Mouse (Mus musculus): ENCODE results near the gene Pik3ap1. TPM values are rescaled to one million over a fixed set of nuclear protein-coding genes. Genes with fewer than 3 reads are reported as not detected.

Gene Pik3ap1
- total and polyA plus RNA-seq, 3 experiments = 0.07 to 0.16 TPM; not detected in 1

GRCm38 (mm10) chr19:41366192-41366853 is 18.6 kb downstream of the Pik3ap1 start:
- H3K9me3 ChIP-seq (replicated peaks) = no peaks in the 10 kb centered on the region
- DNase-seq (ENCODE audit: low spot score) = no peak
- no peaks in the 10 kb centered on the region for H3K4me1 ChIP-seq (ENCODE audit: insufficient read depth, low read depth, low read length)
- H3K36me3 ChIP-seq (replicated peaks) = no peaks in the 10 kb centered on the region
- ATAC-seq (ENCODE audit: extremely low read depth, insufficient number of reproducible peaks, low FRiP score, poor library complexity, severe bottlenecking) = no peak
- TF ChIP-seq GATA2 (IDR thresholded peaks at IDR 0.05; ENCODE audit: borderline replicate concordance, low read depth, low read length) = no peak
- TF ChIP-seq POLR2AphosphoS5 (IDR thresholded peaks at IDR 0.05; ENCODE audit: insufficient replicate concordance, low read depth, low read length) = no peak
- TF ChIP-seq TAL1 (conservative IDR thresholded peaks at IDR 0.05; ENCODE audit: low read depth, low read length) = no peak
- TF ChIP-seq CTCF (IDR thresholded peaks at IDR 0.05; ENCODE audit: low read depth, low read length) = no peak
- no peak for TF ChIP-seq GATA1 (IDR thresholded peaks at IDR 0.05; ENCODE audit: borderline replicate concordance, low read length)
- 0 out of 2 replicates have a peak, but pooled peaks cover 10% of the 10 kb centered on the region for H3K27me3 ChIP-seq (ENCODE audit: insufficient read depth, low read length)
- H3K4me3 ChIP-seq (ENCODE audit: low read depth, low read length) = no peak overlapping the region

- ATAC-seq (ENCODE audit: extremely low read depth, insufficient number of reproducible peaks, low FRiP score, poor library complexity, severe bottlenecking) = no peak
- Histone ChIP-seq H3K27me3 (ENCODE audit: insufficient read depth, low read length) (peaks cover 10% of the 10 kb centered on the region; the same call in 1 of the 2 replicates), H3K4me1 (ENCODE audit: insufficient read depth, low read depth, low read length) (no peaks in the 10 kb centered on the region), H3K9me3 (replicated peaks) (no peaks in the 10 kb centered on the region), H3K4me3 (ENCODE audit: low read depth, low read length) (no peak overlapping the region), H3K36me3 (replicated peaks) (no peaks in the 10 kb centered on the region)
- no peak for DNase-seq (ENCODE audit: low spot score)
- no peak for TF ChIP-seq GATA2 (IDR thresholded peaks at IDR 0.05; ENCODE audit: borderline replicate concordance, low read depth, low read length)
- no peak for TF ChIP-seq POLR2AphosphoS5 (IDR thresholded peaks at IDR 0.05; ENCODE audit: insufficient replicate concordance, low read depth, low read length)
Observed at GRCm38 (mm10) chr19:41365570-41365969, 19.3 kb downstream of the Pik3ap1 start.

GRCm38 (mm10) chr19:41364509-41364908 is 20.4 kb downstream of the Pik3ap1 start:
- Histone ChIP-seq H3K4me3 (ENCODE audit: low read depth, low read length) (no peak overlapping the region), H3K36me3 (replicated peaks) (no peaks in the 10 kb centered on the region), H3K9me3 (replicated peaks) (no peaks in the 10 kb centered on the region), H3K27me3 (ENCODE audit: insufficient read depth, low read length) (peaks cover 16% of the 10 kb centered on the region; the same call in 1 of the 2 replicates), H3K4me1 (ENCODE audit: insufficient read depth, low read depth, low read length) (no peaks in the 10 kb centered on the region)
- ATAC-seq (ENCODE audit: extremely low read depth, insufficient number of reproducible peaks, low FRiP score, poor library complexity, severe bottlenecking) (no peak), DNase-seq (ENCODE audit: low spot score) (no peak)
- no peak for TF ChIP-seq CTCF (IDR thresholded peaks at IDR 0.05; ENCODE audit: low read depth, low read length)
- no peak for TF ChIP-seq TAL1 (conservative IDR thresholded peaks at IDR 0.05; ENCODE audit: low read depth, low read length)
- no peak for TF ChIP-seq POLR2AphosphoS5 (IDR thresholded peaks at IDR 0.05; ENCODE audit: insufficient replicate concordance, low read depth, low read length)
- TF ChIP-seq GATA2 (IDR thresholded peaks at IDR 0.05; ENCODE audit: borderline replicate concordance, low read depth, low read length) = no peak
- TF ChIP-seq GATA1 (IDR thresholded peaks at IDR 0.05; ENCODE audit: borderline replicate concordance, low read length) = no peak

GRCm38 (mm10) chr19:41362963-41363362 is 21.9 kb downstream of the Pik3ap1 start:
- H3K36me3 ChIP-seq (replicated peaks) = no peaks in the 10 kb centered on the region
- H3K4me1 ChIP-seq (ENCODE audit: insufficient read depth, low read depth, low read length) = no peaks in the 10 kb centered on the region
- no peak overlapping the region for H3K4me3 ChIP-seq (ENCODE audit: low read depth, low read length)
- TF ChIP-seq GATA1 (IDR thresholded peaks at IDR 0.05; ENCODE audit: borderline replicate concordance, low read length) (no peak), TAL1 (conservative IDR thresholded peaks at IDR 0.05; ENCODE audit: low read depth, low read length) (no peak), GATA2 (IDR thresholded peaks at IDR 0.05; ENCODE audit: borderline replicate concordance, low read depth, low read length) (no peak), CTCF (IDR thresholded peaks at IDR 0.05; ENCODE audit: low read depth, low read length) (no peak), POLR2AphosphoS5 (IDR thresholded peaks at IDR 0.05; ENCODE audit: insufficient replicate concordance, low read depth, low read length) (no peak)
- DNase-seq (ENCODE audit: low spot score) = no peak
- no peaks in the 10 kb centered on the region for H3K9me3 ChIP-seq (replicated peaks)
- peaks cover 14% of the 10 kb centered on the region; the same call in 1 of the 2 replicates for H3K27me3 ChIP-seq (ENCODE audit: insufficient read depth, low read length)
- no peak for ATAC-seq (ENCODE audit: extremely low read depth, insufficient number of reproducible peaks, low FRiP score, poor library complexity, severe bottlenecking)

- no peak overlapping the region for H3K4me3 ChIP-seq (ENCODE audit: low read depth, low read length)
- no peaks in the 10 kb centered on the region for H3K36me3 ChIP-seq (replicated peaks)
- H3K4me1 ChIP-seq (ENCODE audit: insufficient read depth, low read depth, low read length) = no peaks in the 10 kb centered on the region
- no peak for ATAC-seq (ENCODE audit: extremely low read depth, insufficient number of reproducible peaks, low FRiP score, poor library complexity, severe bottlenecking)
- H3K9me3 ChIP-seq (replicated peaks) = no peaks in the 10 kb centered on the region
- no peak for DNase-seq (ENCODE audit: low spot score)
- peaks cover 6% of the 10 kb centered on the region; the same call in 1 of the 2 replicates for H3K27me3 ChIP-seq (ENCODE audit: insufficient read depth, low read length)
- TF ChIP-seq GATA2 (IDR thresholded peaks at IDR 0.05; ENCODE audit: borderline replicate concordance, low read depth, low read length) (no peak), TAL1 (conservative IDR thresholded peaks at IDR 0.05; ENCODE audit: low read depth, low read length) (no peak), CTCF (IDR thresholded peaks at IDR 0.05; ENCODE audit: low read depth, low read length) (no peak), GATA1 (IDR thresholded peaks at IDR 0.05; ENCODE audit: borderline replicate concordance, low read length) (no peak), POLR2AphosphoS5 (IDR thresholded peaks at IDR 0.05; ENCODE audit: insufficient replicate concordance, low read depth, low read length) (no peak)
Observed at GRCm38 (mm10) chr19:41360459-41360858, 24.4 kb downstream of the Pik3ap1 start.

- no peaks in the 10 kb centered on the region for H3K27me3 ChIP-seq (ENCODE audit: insufficient read depth, low read length)
- no peaks in the 10 kb centered on the region for H3K9me3 ChIP-seq (replicated peaks)
- H3K4me1 ChIP-seq (ENCODE audit: insufficient read depth, low read depth, low read length) = no peaks in the 10 kb centered on the region
- no peak for TF ChIP-seq POLR2AphosphoS5 (IDR thresholded peaks at IDR 0.05; ENCODE audit: insufficient replicate concordance, low read depth, low read length)
- no peak for ATAC-seq (ENCODE audit: extremely low read depth, insufficient number of reproducible peaks, low FRiP score, poor library complexity, severe bottlenecking)
- DNase-seq (ENCODE audit: low spot score) = no peak
- no peak overlapping the region for H3K4me3 ChIP-seq (ENCODE audit: low read depth, low read length)
- no peaks in the 10 kb centered on the region for H3K36me3 ChIP-seq (replicated peaks)
Observed at GRCm38 (mm10) chr19:41354287-41354951, 30.5 kb downstream of the Pik3ap1 start.
